In the genomic region with DNA sequence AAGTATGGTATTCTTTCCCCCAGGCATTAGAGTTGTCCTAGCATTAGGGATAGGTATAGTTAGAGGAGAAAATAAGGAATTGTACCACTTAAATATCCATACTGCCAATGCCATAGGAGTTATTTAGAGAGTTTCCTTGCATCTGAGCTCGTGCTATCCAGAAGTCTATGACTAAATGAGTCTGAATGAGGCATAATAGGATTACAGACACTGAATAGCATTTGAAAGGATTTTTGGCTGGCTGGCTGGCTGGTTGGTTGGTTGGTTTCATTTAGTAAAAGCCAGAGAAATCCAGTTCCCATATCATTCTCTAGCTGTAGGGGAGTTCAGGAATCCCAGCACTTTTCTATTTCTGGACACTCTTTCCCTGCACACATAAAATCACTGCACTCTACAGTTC, we compare ENCODE assay signal across 15 mouse cellular contexts.
"Had no signal": no experiment of that assay in that cellular context is flagged by ENCODE, and none has a peak within 500 bp of the region (broad histone marks: within the 10 kb centered on the region; RNA-seq: fewer than 3 reads in every experiment).

No protein-coding gene starts in this region.

- H3K9ac ChIP-seq: limb, embryonic 12.5 days; limb, embryonic 15.5 days; liver, embryonic 14.5 days; liver, postnatal 0 days; lung, embryonic 14.5 days had no signal

- DNase-seq: kidney, adult 2 months; kidney, postnatal 10 days; kidney, postnatal 36 days; layer of hippocampus, postnatal 36 days; left cerebral cortex, postnatal 4 days; liver, postnatal 0 days; lung, embryonic 14.5 days; thymus, adult 18-20 months; thymus, postnatal 36 days had no signal

- H3K4me3 ChIP-seq: limb, embryonic 12.5 days; limb, embryonic 15.5 days had no signal

- H3K27ac ChIP-seq: limb, embryonic 12.5 days; limb, embryonic 15.5 days; liver, embryonic 14.5 days; macrophage had no signal

- ATAC-seq: liver, postnatal 0 days; lung, postnatal 0 days had no signal

- H3K4me2 ChIP-seq: limb, embryonic 12.5 days; limb, embryonic 15.5 days; liver, embryonic 11.5 days; lung, embryonic 14.5 days had no signal

- H3K36me3 ChIP-seq: limb, embryonic 12.5 days; limb, embryonic 15.5 days had no signal

- H3K4me1 ChIP-seq: limb, embryonic 12.5 days; limb, embryonic 15.5 days had no signal

- H3K9me3 ChIP-seq: limb, embryonic 12.5 days; limb, embryonic 15.5 days had no signal

- H3K27me3 ChIP-seq: limb, embryonic 12.5 days; limb, embryonic 15.5 days had no signal
